Mouse (Mus musculus): ENCODE results near the gene Rrp7a.

- TF ChIP-seq GATA1 (IDR thresholded peaks at IDR 0.05; ENCODE audit: low read length) (peak; percentile 42; the same call in 1 of the 2 replicates), TAL1 (IDR thresholded peaks at IDR 0.05; ENCODE audit: low read length) (peak; percentile 61)
Measured at GRCm38 (mm10) chr15:83164971-83165471, 42.4 kb upstream of the Rrp7a start.

All from erythroblast, embryonic 14.5 days (primary cell).